In genomic region chr16:70351641-70352280, GRCm38 (mm10) we compare ENCODE assay signal across 8 mouse cellular contexts. TPM values are rescaled to one million over a fixed set of nuclear protein-coding genes. Genes with fewer than 3 reads are reported as not detected.
DNase-seq lines count a peak whose midpoint lies in the region; ATAC-seq lines count a peak whose summit lies in the region.

No protein-coding gene starts in this region.

- no peaks in the 10 kb centered on the region for H3K4me1 ChIP-seq in embryonic facial prominence, embryonic 11.5 days (ENCODE audit: control insufficient read depth, insufficient read depth, low read length)
- no peaks in the 10 kb centered on the region for H3K4me1 ChIP-seq in hindbrain, embryonic 15.5 days (replicated peaks)
- no peaks in the 10 kb centered on the region for H3K4me1 ChIP-seq in liver, embryonic 15.5 days (replicated peaks)
- no peaks in the 10 kb centered on the region for H3K4me1 ChIP-seq in neural tube, embryonic 14.5 days (ENCODE audit: control insufficient read depth, insufficient read depth, low read length)

- H3K27me3 ChIP-seq in embryonic facial prominence, embryonic 11.5 days (ENCODE audit: control insufficient read depth, insufficient read depth, low read length): no peaks in the 10 kb centered on the region
- no peaks in the 10 kb centered on the region for H3K27me3 ChIP-seq in hindbrain, embryonic 15.5 days
- no peaks in the 10 kb centered on the region for H3K27me3 ChIP-seq in liver, embryonic 15.5 days
- no peaks in the 10 kb centered on the region for H3K27me3 ChIP-seq in neural tube, embryonic 14.5 days (ENCODE audit: control insufficient read depth, insufficient read depth, low read length)

- DNase-seq in adrenal gland, adult (ENCODE audit: inconsistent age in 2 of 2, low spot score in 1 of 2): peak; percentile 59 to 85
- no peak for DNase-seq in adrenal gland, postnatal 4 days (ENCODE audit: low spot score in 2 of 2)
- DNase-seq in embryonic facial prominence, embryonic 11.5 days (ENCODE audit: low spot score): peak; percentile 69
- DNase-seq in thymus, postnatal 4 days: no peak
- DNase-seq in urinary bladder, postnatal 4 days (ENCODE audit: low spot score in 2 of 2): no peak

- H3K27ac ChIP-seq in embryonic facial prominence, embryonic 11.5 days (replicated peaks; ENCODE audit: low read depth, low read length): no peak overlapping the region
- peak overlapping the region; percentile 63; the same call in 1 of the 2 replicates for H3K27ac ChIP-seq in hindbrain, embryonic 15.5 days (replicated peaks)
- peak overlapping the region; percentile 51; the same call in 1 of the 2 replicates for H3K27ac ChIP-seq in liver, embryonic 15.5 days (replicated peaks)
- H3K27ac ChIP-seq in neural tube, embryonic 14.5 days (ENCODE audit: low read depth, low read length): no peak overlapping the region

- no peaks in the 10 kb centered on the region for H3K36me3 ChIP-seq in embryonic facial prominence, embryonic 11.5 days (replicated peaks; ENCODE audit: control insufficient read depth, insufficient read depth, low read depth, low read length)
- no peaks in the 10 kb centered on the region for H3K36me3 ChIP-seq in hindbrain, embryonic 15.5 days
- no peaks in the 10 kb centered on the region for H3K36me3 ChIP-seq in liver, embryonic 15.5 days (replicated peaks)
- no peaks in the 10 kb centered on the region for H3K36me3 ChIP-seq in neural tube, embryonic 14.5 days (ENCODE audit: control insufficient read depth, insufficient read depth, low read length)

- no peaks in the 10 kb centered on the region for H3K9me3 ChIP-seq in embryonic facial prominence, embryonic 11.5 days (replicated peaks; ENCODE audit: control insufficient read depth, low read length)
- no peaks in the 10 kb centered on the region for H3K9me3 ChIP-seq in hindbrain, embryonic 15.5 days
- H3K9me3 ChIP-seq in liver, embryonic 15.5 days (replicated peaks): no peaks in the 10 kb centered on the region
- no peaks in the 10 kb centered on the region for H3K9me3 ChIP-seq in neural tube, embryonic 14.5 days (ENCODE audit: control insufficient read depth, low read length)

- no peak overlapping the region for H3K4me2 ChIP-seq in embryonic facial prominence, embryonic 11.5 days (ENCODE audit: low read depth, low read length)
- H3K4me2 ChIP-seq in hindbrain, embryonic 15.5 days: peak overlapping the region; percentile 2; the same call in 1 of the 2 replicates
- no peak overlapping the region for H3K4me2 ChIP-seq in liver, embryonic 15.5 days
- H3K4me2 ChIP-seq in neural tube, embryonic 14.5 days (ENCODE audit: low read depth, low read length): no peak overlapping the region

- no peak overlapping the region for H3K9ac ChIP-seq in embryonic facial prominence, embryonic 11.5 days (replicated peaks; ENCODE audit: low read length)
- H3K9ac ChIP-seq in hindbrain, embryonic 15.5 days: no peak overlapping the region
- no peak overlapping the region for H3K9ac ChIP-seq in liver, embryonic 15.5 days
- no peak overlapping the region for H3K9ac ChIP-seq in neural tube, embryonic 14.5 days (replicated peaks; ENCODE audit: low read depth, low read length)

- 33% methylated on average over 11 of the region's 11 CpGs for WGBS in embryonic facial prominence, embryonic 11.5 days
- WGBS in hindbrain, embryonic 15.5 days: 43% methylated on average over 11 of the region's 11 CpGs
- 63% methylated on average over 11 of the region's 11 CpGs for WGBS in liver, embryonic 15.5 days (ENCODE audit: insufficient replicate concordance)
- WGBS in neural tube, embryonic 14.5 days: 49% methylated on average over 11 of the region's 11 CpGs

- H3K4me3 ChIP-seq in embryonic facial prominence, embryonic 11.5 days (ENCODE audit: low read depth, low read length): no peak overlapping the region
- no peak overlapping the region for H3K4me3 ChIP-seq in hindbrain, embryonic 15.5 days
- H3K4me3 ChIP-seq in liver, embryonic 15.5 days (replicated peaks): no peak overlapping the region
- no peak overlapping the region for H3K4me3 ChIP-seq in neural tube, embryonic 14.5 days (ENCODE audit: low read depth, low read length)

- peak; percentile 52; the same call in 1 of the 2 replicates for ATAC-seq in embryonic facial prominence, embryonic 11.5 days (replicated peaks; ENCODE audit: insufficient number of reproducible peaks, low FRiP score, low TSS enrichment, low read depth)
- peak; percentile 83; the same call in 1 of the 2 replicates for ATAC-seq in hindbrain, embryonic 15.5 days (ENCODE audit: low FRiP score, low read depth)
- peak; percentile 74 for ATAC-seq in liver, embryonic 15.5 days (ENCODE audit: insufficient read depth)
- ATAC-seq in neural tube, embryonic 14.5 days (ENCODE audit: low read depth): peak; percentile 82; the same call in 1 of the 2 replicates

RNA-seq across cellular contexts. Expression of gene Gbe1, which starts 38.0 kb away (rescaled TPM):
- 10 to 100 TPM; 22.5 to 25.5 TPM for total RNA-seq in adrenal gland, postnatal 4 days (2021)
- polyA plus RNA-seq in embryonic facial prominence, embryonic 11.5 days (2014; fragmentation: Nextera tagmentation; extraction: Ambion mirVana): 20.3 and 22.6 TPM in 2 replicates
- 13.9 and 19.3 TPM in 2 replicates for polyA plus RNA-seq in hindbrain, embryonic 15.5 days (2015; fragmentation: Nextera tagmentation; extraction: Ambion mirVana)
- polyA plus RNA-seq in liver, embryonic 15.5 days (2015; fragmentation: Nextera tagmentation; extraction: Ambion mirVana): 13.5 and 18.3 TPM in 2 replicates
- polyA plus RNA-seq in neural tube, embryonic 14.5 days (2014; fragmentation: Nextera tagmentation; extraction: Ambion mirVana): 10.9 and 12.7 TPM in 2 replicates

Comparison
In these comparisons a context has a peak if more than half of its experiments do, and no peak if none do; other contexts are left out.
1. DNase-seq: peak in adrenal gland, adult (2 of 2) and embryonic facial prominence, embryonic 11.5 days (single experiment); none in adrenal gland, postnatal 4 days (0 of 2), thymus, postnatal 4 days (single experiment) and urinary bladder, postnatal 4 days (0 of 2).
2. H3K27ac ChIP-seq: peak in hindbrain, embryonic 15.5 days (single experiment) and liver, embryonic 15.5 days (single experiment); none in embryonic facial prominence, embryonic 11.5 days (single experiment) and neural tube, embryonic 14.5 days (single experiment).
3. Peak in every context shown above with its lines, with median percentiles within 50 percentile points of each other: ATAC-seq.